Mouse (Mus musculus): Measurements from ENCODE around the gene Stim2. TPM values are rescaled to one million over a fixed set of nuclear protein-coding genes. Genes with fewer than 3 reads are reported as not detected.

Gene Stim2
- polyA plus RNA-seq, 1 experiment from 2014 or later, result 11.3 TPM

DNA sequence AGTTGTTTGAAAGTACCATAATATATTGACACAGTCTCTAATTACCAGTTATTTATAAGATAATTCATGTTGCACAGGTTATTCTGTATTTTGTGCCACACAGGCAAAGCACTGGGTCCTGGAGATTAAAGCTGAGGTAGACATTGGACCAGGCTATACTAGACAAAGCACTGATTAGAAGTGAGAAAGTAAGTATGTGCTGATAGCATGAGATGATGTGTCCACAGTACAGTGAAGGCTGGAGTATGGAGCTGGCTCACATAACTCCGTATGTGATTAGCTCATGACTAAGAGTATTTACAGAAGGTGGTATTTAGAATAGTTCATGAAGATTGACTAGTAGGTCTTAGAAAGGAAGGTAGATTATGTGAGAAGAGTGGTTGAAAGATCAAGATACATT, 81.7 kb downstream of the Stim2 start:
- no peak overlapping the region for H3K4me2 ChIP-seq
- peaks cover 5% of the 10 kb centered on the region; the same call in 1 of the 2 replicates for H3K4me1 ChIP-seq (replicated peaks)
- 38% methylated on average over 1 of the region's 1 CpGs for WGBS
- no peaks in the 10 kb centered on the region for H3K36me3 ChIP-seq
- H3K9me3 ChIP-seq (replicated peaks), result no peaks in the 10 kb centered on the region
- H3K9ac ChIP-seq, result no peak overlapping the region
- no peak overlapping the region for H3K4me3 ChIP-seq
- no peaks in the 10 kb centered on the region for H3K27me3 ChIP-seq
- H3K27ac ChIP-seq, result no peak overlapping the region
- ATAC-seq (replicated peaks; ENCODE audit: insufficient number of reproducible peaks, insufficient read depth, low FRiP score, low read depth), result no peak

DNA sequence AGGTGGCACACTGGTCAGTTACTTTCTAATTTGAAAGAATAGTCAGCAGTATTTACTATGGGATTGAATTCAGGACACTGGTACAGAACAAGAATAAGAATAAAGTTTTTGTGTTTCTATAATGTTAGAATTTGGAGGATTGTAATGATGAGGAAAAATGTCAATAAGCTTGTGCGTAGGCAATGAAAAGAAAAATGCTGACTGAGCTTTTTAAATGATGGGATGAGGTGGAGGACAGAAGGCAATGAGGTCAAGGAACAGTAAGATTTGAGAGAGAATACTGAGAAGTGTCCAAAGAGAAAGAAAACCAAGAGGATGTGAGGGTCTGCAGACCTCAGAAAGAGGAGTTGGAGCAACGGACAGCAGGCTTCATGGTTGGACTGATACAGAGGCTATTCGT, 89.6 kb downstream of the Stim2 start:
- no peak overlapping the region for H3K27ac ChIP-seq
- ATAC-seq (replicated peaks; ENCODE audit: insufficient number of reproducible peaks, insufficient read depth, low FRiP score, low read depth), result no peak

DNA sequence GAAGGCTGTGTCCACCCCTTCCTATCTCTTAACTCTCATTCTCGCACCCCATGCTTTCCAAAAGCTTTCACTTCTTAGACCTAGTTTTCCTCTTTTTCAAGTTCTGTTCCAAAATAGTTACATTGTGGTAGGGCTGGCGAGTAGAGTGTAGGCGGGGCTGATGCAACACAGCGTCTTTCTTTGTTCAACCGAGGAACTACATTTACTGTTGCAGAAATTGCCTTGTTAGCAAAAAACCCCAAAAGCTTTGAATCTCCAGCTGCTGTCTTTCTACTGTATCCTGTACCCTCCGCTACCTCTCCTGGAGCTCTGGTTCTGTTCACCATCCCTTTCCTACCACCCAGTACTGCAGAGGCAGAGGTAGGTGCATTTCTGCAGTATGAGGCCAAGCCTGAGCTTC, 99.9 kb downstream of the Stim2 start:
- no peak for ATAC-seq (replicated peaks; ENCODE audit: insufficient number of reproducible peaks, insufficient read depth, low FRiP score, low read depth)
- H3K27ac ChIP-seq, result no peak overlapping the region
- 63% methylated on average over 6 of the region's 6 CpGs for WGBS

More for the DNA sequence above, 89.6 kb downstream of the Stim2 start:
- Histone ChIP-seq H3K4me3 (no peak overlapping the region), H3K36me3 (no peaks in the 10 kb centered on the region), H3K4me1 (replicated peaks) (peaks cover 22% of the 10 kb centered on the region), H3K4me2 (no peak overlapping the region), H3K9ac (no peak overlapping the region), H3K9me3 (replicated peaks) (no peaks in the 10 kb centered on the region), H3K27me3 (no peaks in the 10 kb centered on the region)
- 91% methylated on average over 3 of the region's 3 CpGs for WGBS

DNA sequence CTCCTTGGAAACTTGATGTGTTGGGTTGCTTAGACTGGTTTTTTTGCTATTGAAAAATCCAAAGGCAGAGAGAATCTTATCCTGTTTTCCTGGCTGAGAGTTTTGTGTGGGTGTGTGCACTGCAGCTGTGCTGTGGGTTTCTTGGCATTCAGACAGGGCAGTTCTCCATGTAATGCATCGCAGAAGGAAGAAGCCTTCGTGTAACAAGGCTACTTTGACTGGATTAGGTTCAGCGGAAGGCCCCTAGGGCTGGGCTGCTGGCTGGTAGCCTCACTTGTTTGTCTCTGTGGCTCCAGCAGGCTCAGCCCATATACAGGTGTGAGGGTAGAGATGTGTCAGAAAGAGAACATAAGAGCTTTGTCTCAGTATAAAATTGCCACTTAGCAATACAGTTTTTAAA, 102.6 kb downstream of the Stim2 start:
- no peak overlapping the region for H3K4me2 ChIP-seq
- no peak overlapping the region for H3K9ac ChIP-seq
- no peaks in the 10 kb centered on the region for H3K27me3 ChIP-seq
- no peaks in the 10 kb centered on the region for H3K9me3 ChIP-seq (replicated peaks)
- 0 out of 2 replicates have a peak, but pooled peaks cover 6% of the 10 kb centered on the region for H3K36me3 ChIP-seq
- H3K4me1 ChIP-seq (replicated peaks), result peaks cover 16% of the 10 kb centered on the region
- ATAC-seq (replicated peaks; ENCODE audit: insufficient number of reproducible peaks, insufficient read depth, low FRiP score, low read depth), result peak; percentile 39; the same call in 1 of the 2 replicates
- 52% methylated on average over 3 of the region's 3 CpGs for WGBS
- H3K27ac ChIP-seq, result peak overlapping the region; percentile 51; the same call in 1 of the 2 replicates
- H3K4me3 ChIP-seq, result no peak overlapping the region

More for the DNA sequence above, 99.9 kb downstream of the Stim2 start:
- H3K9ac ChIP-seq, result no peak overlapping the region
- no peaks in the 10 kb centered on the region for H3K27me3 ChIP-seq
- H3K4me1 ChIP-seq (replicated peaks), result peaks cover 9% of the 10 kb centered on the region
- no peaks in the 10 kb centered on the region for H3K9me3 ChIP-seq (replicated peaks)
- H3K4me3 ChIP-seq, result no peak overlapping the region
- H3K36me3 ChIP-seq, result no peaks in the 10 kb centered on the region
- no peak overlapping the region for H3K4me2 ChIP-seq

DNA sequence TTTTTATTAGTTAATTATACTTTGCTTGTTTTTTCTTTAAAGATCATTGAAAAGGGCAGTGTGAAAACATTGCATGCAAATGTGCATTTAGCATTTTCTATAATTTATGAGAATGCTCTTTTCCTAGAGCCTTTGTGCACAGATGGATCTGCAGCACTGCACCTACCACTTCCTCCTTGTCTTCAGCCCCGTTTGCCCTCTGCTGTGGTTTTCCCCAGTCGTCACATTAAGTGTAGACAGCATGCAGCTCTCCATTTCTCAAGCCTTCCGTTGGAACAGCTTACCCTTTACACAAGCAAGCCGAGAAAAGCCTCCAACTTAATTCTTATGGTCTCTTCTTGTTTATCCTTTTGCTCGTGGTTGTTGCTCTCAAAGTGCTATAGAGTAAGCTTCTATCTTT, 103.0 kb downstream of the Stim2 start:
- Histone ChIP-seq H3K27ac (peak overlapping the region; percentile 51; the same call in 1 of the 2 replicates), H3K4me1 (replicated peaks) (peaks cover 16% of the 10 kb centered on the region), H3K4me2 (no peak overlapping the region), H3K36me3 (0 out of 2 replicates have a peak, but pooled peaks cover 6% of the 10 kb centered on the region), H3K9ac (no peak overlapping the region), H3K4me3 (no peak overlapping the region), H3K9me3 (replicated peaks) (no peaks in the 10 kb centered on the region), H3K27me3 (no peaks in the 10 kb centered on the region)
- ATAC-seq (replicated peaks; ENCODE audit: insufficient number of reproducible peaks, insufficient read depth, low FRiP score, low read depth), result no peak
- WGBS, result 35% methylated on average over 5 of the region's 5 CpGs

DNA sequence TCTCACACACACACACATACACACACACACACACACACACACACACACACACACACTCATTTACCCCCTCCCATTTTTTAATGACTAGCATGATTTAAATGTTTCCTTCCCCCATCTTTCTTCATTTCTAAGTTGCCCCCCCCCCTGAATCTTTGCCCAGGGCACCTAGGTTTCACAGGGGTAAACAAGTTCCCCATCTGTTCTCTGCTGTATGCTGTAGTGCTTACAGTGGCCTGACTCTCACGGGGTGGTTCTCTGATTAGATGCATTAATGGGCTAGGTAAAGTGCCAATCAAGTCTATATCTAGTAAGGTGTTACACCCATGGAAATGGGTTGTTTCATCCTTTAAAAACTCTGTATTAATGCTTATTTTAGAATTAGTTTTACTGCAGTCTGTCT, 103.7 kb downstream of the Stim2 start:
- H3K27ac ChIP-seq, result no peak overlapping the region; the same call in 1 of the 2 replicates
- H3K4me2 ChIP-seq, result no peak overlapping the region
- no peaks in the 10 kb centered on the region for H3K27me3 ChIP-seq
- H3K9me3 ChIP-seq (replicated peaks), result no peaks in the 10 kb centered on the region
- 73% methylated on average over 1 of the region's 1 CpGs for WGBS
- peaks cover 16% of the 10 kb centered on the region for H3K4me1 ChIP-seq (replicated peaks)
- no peak overlapping the region for H3K9ac ChIP-seq
- 0 out of 2 replicates have a peak, but pooled peaks cover 6% of the 10 kb centered on the region for H3K36me3 ChIP-seq
- no peak overlapping the region for H3K4me3 ChIP-seq
- ATAC-seq (replicated peaks; ENCODE audit: insufficient number of reproducible peaks, insufficient read depth, low FRiP score, low read depth), result no peak

DNA sequence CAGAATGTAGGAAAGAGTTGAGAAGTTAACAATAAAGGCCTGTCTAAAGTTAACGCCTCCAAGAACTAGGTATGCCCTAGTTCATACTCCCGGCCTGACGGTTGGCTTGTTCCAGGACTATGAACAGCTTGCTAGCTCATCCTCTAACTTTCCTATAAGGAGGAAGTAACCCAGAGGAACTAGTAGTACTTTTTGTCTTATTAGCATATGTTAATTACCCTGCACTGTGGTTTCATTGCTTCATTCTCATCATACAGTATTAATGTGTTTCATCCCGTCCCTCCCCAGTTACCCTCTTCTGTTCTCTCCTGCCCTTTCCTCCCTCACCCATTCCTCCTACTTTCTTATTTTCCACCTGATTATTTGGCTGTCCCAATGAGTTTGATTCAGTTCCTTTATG, 108.4 kb downstream of the Stim2 start:
- H3K4me2 ChIP-seq, result no peak overlapping the region
- WGBS, result 87% methylated on average over 4 of the region's 4 CpGs

DNA sequence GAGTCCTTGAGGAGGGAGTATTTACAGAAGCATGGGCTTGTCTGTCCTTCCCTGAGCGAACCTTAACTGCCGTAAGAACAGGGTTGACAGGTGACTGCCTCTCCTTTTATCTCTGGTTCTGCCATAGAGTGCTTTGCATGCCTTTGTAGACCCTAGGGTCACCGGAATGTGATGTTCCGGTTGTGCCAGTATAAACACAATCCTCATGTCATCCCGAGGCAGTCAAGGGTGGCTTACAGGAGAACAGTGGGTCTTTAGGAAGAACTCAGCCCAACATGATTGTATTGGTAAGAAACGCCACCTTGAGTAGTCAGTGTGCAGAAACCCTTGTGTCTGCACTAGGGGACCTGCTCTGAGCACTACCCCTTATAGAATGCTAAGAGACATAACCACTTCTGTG, 108.8 kb downstream of the Stim2 start:
- no peak overlapping the region for H3K9ac ChIP-seq
- WGBS, result 43% methylated on average over 6 of the region's 6 CpGs
- ATAC-seq (replicated peaks; ENCODE audit: insufficient number of reproducible peaks, insufficient read depth, low FRiP score, low read depth), result no peak
- H3K27ac ChIP-seq, result no peak overlapping the region
- H3K4me2 ChIP-seq, result no peak overlapping the region
- no peaks in the 10 kb centered on the region for H3K27me3 ChIP-seq
- H3K4me3 ChIP-seq, result no peak overlapping the region
- peaks cover 9% of the 10 kb centered on the region; the same call in 1 of the 2 replicates for H3K36me3 ChIP-seq
- peaks cover 9% of the 10 kb centered on the region; the same call in 1 of the 2 replicates for H3K4me1 ChIP-seq (replicated peaks)
- H3K9me3 ChIP-seq (replicated peaks), result no peaks in the 10 kb centered on the region

More for the DNA sequence above, 108.4 kb downstream of the Stim2 start:
- Histone ChIP-seq H3K9me3 (replicated peaks) (no peaks in the 10 kb centered on the region), H3K4me3 (no peak overlapping the region), H3K9ac (no peak overlapping the region), H3K27ac (no peak overlapping the region), H3K27me3 (no peaks in the 10 kb centered on the region), H3K36me3 (peaks cover 9% of the 10 kb centered on the region; the same call in 1 of the 2 replicates), H3K4me1 (replicated peaks) (peaks cover 9% of the 10 kb centered on the region; the same call in 1 of the 2 replicates)
- ATAC-seq (replicated peaks; ENCODE audit: insufficient number of reproducible peaks, insufficient read depth, low FRiP score, low read depth), result no peak

DNA sequence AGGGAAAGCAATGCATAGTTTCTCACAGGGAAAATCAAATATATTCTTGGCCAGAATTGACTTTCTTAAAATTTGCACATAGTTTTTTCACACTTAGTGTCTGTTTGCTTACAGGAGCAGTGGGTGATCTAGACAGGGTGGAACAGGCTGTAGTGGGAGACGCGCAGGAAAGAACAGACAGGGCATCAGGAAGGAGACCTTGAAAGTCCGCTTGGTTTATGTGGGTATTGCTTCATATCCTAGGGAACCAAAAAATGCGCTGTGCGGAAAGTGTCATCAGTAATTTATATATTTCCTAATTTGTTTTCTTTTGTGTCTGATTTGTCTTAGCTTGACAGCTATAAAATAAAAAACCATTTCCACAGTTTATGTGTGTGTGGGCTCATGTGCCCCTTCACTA, 110.8 kb downstream of the Stim2 start:
- Histone ChIP-seq H3K9ac (no peak overlapping the region), H3K27ac (no peak overlapping the region), H3K9me3 (replicated peaks) (no peaks in the 10 kb centered on the region), H3K27me3 (no peaks in the 10 kb centered on the region), H3K4me1 (replicated peaks) (peaks cover 9% of the 10 kb centered on the region; the same call in 1 of the 2 replicates), H3K4me3 (no peak overlapping the region), H3K36me3 (peaks cover 5% of the 10 kb centered on the region; the same call in 1 of the 2 replicates), H3K4me2 (no peak overlapping the region)
- 90% methylated on average over 5 of the region's 5 CpGs for WGBS
- no peak for ATAC-seq (replicated peaks; ENCODE audit: insufficient number of reproducible peaks, insufficient read depth, low FRiP score, low read depth)

DNA sequence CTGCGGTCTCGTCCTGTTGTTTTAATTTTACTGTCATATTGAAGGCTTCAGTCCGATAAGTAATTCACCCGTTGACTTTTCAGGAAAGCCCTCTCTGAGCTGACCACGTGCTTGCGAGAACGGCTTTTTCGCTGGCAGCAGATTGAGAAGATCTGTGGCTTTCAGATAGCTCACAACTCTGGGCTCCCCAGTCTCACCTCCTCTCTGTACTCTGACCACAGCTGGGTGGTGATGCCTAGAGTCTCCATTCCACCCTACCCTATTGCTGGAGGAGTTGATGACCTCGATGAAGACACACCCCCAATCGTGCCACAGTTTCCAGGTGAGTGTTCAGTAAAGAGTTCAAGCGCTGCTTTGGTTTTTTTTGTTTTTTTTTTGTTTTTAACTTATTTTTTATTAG, 112.5 kb downstream of the Stim2 start:
- Histone ChIP-seq H3K4me1 (replicated peaks) (0 out of 2 replicates have a peak, but pooled peaks cover 2% of the 10 kb centered on the region), H3K4me3 (no peak overlapping the region), H3K36me3 (peaks cover 4% of the 10 kb centered on the region; the same call in 1 of the 2 replicates), H3K4me2 (no peak overlapping the region), H3K9me3 (replicated peaks) (no peaks in the 10 kb centered on the region), H3K9ac (no peak overlapping the region), H3K27me3 (no peaks in the 10 kb centered on the region), H3K27ac (no peak overlapping the region)
- 86% methylated on average over 11 of the region's 11 CpGs for WGBS
- ATAC-seq (replicated peaks; ENCODE audit: insufficient number of reproducible peaks, insufficient read depth, low FRiP score, low read depth), result no peak

DNA sequence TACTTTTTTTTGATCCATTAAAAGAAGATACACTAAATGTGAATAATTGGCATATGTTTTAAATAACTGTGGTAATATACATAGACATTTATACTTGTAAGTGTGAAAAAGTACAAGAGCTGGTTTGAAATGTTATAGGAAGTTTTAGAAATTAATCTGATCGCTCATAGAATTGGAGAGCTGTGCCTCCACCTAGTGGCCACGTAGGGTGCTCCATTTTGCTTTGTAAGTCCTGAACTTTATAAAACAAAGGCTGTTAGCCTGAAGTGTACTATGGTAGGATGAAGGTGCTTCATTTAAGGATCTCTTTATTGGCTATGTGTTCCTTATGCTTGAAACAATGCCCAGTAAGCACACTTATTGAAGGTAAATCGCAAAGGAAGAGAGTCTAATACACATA, 115.0 kb downstream of the Stim2 start:
- H3K9ac ChIP-seq, result no peak overlapping the region
- no peaks in the 10 kb centered on the region for H3K9me3 ChIP-seq (replicated peaks)
- H3K27ac ChIP-seq, result no peak overlapping the region
- no peaks in the 10 kb centered on the region for H3K4me1 ChIP-seq (replicated peaks)
- no peaks in the 10 kb centered on the region for H3K27me3 ChIP-seq
- no peak for ATAC-seq (replicated peaks; ENCODE audit: insufficient number of reproducible peaks, insufficient read depth, low FRiP score, low read depth)
- H3K36me3 ChIP-seq, result peaks cover 12% of the 10 kb centered on the region
- H3K4me2 ChIP-seq, result no peak overlapping the region
- 25% methylated on average over 3 of the region's 3 CpGs for WGBS
- H3K4me3 ChIP-seq, result no peak overlapping the region

DNA sequence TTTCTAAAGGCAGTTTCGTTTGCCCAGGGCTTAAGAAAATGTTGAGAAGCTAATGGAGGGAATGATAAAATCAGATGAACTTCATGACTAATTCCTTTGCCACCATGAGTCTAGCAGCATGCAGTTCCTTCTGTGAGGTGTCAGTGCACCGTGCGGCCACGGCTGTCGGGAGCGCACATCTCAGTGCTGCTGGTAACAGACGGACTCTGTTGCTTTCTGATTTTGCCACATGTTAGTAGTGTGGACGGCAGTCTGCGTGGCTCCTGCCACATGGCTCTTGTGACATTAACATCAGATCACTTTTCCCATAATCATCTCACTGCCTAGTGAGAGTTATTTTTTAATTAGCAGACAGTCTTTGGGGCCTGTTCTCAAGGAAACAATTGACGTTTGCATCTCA, 118.2 kb downstream of the Stim2 start:
- no peak for ATAC-seq (replicated peaks; ENCODE audit: insufficient number of reproducible peaks, insufficient read depth, low FRiP score, low read depth)
- Histone ChIP-seq H3K27me3 (no peaks in the 10 kb centered on the region), H3K4me3 (no peak overlapping the region), H3K27ac (no peak overlapping the region), H3K36me3 (peaks cover 10% of the 10 kb centered on the region), H3K9me3 (replicated peaks) (no peaks in the 10 kb centered on the region), H3K9ac (no peak overlapping the region), H3K4me2 (no peak overlapping the region), H3K4me1 (replicated peaks) (no peaks in the 10 kb centered on the region)
- WGBS, result 85% methylated on average over 10 of the region's 10 CpGs

All from heart, embryonic 15.5 days (tissue).